Mouse (Mus musculus) right cerebral cortex, postnatal 14 days (tissue): Measurements from ENCODE around the gene Tomm40l.
"Not testable (repeated sequence)": the region's sequence is repeated elsewhere in the genome, so short reads cannot be mapped to it uniquely, and the experiment has no call there.

ENCODE experiments used
- DNase-seq: peaks from one replicate; pipeline ENCODE4 v3.0.0; 2022

Tomm40l gene

DNA sequence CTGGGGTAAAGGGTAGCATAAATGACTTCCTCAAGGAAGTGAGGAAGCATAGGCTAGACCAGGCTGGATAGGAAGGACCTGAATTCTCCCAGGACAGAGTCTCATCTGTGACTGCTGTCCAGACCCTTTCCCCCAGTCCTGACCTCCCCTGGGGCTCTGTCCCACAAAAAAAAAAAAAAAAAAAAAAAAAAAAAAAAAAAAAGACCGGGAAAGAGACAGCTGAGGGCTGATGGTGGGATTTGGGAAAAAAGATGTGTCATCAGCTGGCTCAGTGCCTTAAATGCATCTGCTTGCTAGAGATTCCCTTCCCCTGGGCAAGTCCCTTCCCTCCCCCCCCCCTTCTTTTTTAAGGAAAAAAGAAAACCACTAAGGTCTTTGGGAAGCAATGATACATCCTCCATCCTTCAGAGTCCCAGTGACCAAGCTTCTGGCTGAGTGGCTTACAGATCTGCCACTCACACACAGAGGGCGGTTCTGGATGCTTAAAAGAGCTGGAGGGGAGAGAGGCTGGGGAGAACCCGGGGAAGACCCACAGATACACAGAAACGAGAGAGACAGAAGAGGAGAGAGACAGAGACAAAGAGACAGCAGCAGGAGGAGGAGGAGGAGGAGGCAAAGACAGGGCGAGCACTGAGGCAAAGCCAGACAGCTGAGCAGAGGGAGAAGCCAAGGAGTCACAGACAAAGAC lies 27.7 kb upstream of the Tomm40l start, which contains the start of gene Adamts4:
Gene Adamts4, plus strand, starts transcription at position 509 of the 688 bp plus-strand sequence.
- peak; percentile 57 for DNase-seq

DNA sequence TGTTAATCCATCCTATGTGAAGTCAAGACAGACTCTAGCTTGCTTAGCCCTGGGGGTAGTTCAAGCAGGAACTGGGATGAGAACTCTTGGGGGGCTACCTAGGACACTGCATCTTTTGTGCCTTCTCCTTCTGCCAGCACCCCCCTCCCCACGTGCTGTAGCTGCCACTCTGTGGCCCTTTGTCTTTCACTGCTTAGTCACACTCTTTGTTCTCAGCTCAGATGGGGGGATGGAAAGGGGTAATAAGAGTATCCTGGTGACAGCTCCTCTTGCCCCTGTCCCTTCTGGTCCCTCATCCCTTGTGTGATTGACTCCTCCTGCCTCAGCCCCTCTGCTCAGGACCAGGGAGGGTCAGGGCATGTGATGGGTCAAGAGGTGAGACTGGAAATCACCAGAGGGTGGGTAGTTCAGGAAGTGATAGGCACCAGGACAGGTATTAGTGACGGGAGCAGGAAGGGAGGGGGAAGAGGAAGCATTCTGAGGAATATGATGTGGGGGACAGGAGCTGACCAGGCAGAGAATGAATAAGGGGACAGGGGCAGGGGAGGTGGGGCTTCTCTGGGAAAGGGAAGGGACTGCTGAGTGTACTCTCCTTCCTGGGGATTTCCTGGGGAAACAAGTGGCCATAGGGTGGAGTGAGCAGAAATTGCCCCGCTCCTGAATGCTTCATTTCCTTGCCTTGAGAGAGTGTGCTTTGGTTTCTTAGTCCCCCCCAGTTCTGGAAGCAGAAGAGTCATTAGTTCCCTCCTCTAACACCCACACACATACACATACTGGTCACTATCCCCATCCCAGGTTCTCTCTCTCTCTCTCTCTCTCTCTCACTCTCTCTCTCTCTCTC lies 26.3 kb upstream of the Tomm40l start:
- DNase-seq: no peak

DNA sequence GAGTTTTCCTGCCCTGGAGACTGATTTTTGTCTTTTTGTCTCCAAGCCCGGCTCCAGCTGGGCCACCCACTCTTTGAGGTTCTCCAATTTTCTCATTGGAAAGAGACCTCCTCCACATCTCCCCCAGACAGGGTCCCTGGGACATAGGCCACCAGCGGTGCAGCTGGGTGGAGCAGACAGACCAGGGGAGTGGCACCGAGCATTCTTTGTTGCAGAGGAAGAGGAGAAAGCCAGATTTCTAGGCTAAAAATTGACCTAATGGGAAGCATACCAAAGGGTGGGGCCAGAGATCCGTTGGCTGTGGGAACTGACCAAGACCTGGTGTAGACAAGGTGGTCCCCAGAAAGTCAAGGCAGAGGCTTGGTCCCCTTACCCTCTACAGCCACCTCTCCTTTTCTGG lies 25.6 kb upstream of the Tomm40l start:
- DNase-seq: no peak

DNA sequence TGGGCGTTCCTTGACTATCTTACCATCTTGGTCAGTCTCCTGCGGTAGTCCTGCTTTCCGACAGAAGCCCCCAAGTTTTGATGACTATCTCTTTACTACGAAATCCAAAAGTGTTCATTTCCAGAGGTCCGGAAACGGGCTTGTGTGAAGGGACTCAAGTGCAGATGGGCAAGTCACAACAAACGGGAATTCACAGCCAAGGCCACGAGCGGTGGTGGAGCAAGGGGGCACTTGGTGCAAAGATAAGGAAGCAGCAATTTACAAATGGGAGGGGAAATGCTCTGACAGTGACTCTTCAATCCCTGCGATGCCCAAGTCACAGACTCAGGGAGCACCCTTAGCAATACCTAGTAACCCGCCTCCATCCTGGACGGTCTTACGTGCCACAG lies 25.1 kb upstream of the Tomm40l start:
- DNase-seq: no peak

DNA sequence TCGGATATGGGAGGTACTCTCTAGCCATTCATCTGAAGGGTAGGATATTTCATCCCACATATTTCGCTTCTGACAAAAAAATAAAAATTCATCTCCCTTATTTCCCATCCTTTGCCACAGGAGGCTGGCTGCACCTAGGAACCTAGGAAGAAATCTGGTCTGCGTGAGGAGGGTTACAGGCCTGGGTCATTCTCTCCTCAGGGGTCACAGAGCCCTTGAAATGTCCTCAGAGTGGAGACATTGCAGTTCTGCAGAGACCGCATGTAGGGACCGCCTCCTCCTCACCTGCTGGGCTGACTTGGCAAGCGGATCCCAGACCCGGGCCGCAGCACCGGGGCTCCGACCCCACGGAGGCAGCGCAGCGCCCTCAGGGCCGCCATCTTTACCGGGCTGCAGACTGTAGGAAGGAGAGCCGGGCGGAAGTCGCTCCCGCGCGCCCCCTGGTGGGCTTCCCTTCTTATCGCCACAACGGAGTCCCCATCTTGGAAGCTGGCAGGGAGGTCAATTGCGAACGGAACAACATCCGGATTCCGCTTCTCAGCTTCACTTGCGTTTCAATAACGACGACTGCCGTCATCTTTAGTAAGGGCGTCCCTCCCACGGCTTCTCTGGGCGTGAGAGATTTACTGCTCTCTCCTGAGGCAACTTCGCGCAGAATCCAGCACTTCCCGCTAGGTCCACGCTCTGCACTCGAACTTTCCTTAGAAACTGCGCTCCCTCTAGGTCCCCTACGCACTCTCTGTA lies 24.6 kb upstream of the Tomm40l start:
- peak; percentile 97 for DNase-seq

DNA sequence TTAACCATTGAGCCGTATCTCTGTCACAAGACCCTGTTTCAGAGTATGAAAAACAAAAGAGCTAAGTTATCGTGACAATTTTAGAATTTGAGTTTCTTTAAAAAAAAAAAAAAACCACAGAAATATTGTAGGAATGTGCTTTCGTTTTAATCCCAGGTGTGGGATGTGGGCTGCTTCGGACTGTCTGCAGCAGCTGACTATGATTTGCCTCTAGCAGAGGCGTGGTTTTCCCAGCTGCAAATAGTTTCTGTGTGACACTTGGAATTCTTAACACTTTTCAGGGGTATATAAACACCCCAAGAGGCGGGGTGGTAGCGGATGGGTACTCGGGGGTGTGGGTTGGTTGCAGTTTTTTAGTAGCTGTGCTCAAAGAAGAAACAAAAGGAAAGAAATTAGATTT lies 23.0 kb upstream of the Tomm40l start:
- DNase-seq: no peak

DNA sequence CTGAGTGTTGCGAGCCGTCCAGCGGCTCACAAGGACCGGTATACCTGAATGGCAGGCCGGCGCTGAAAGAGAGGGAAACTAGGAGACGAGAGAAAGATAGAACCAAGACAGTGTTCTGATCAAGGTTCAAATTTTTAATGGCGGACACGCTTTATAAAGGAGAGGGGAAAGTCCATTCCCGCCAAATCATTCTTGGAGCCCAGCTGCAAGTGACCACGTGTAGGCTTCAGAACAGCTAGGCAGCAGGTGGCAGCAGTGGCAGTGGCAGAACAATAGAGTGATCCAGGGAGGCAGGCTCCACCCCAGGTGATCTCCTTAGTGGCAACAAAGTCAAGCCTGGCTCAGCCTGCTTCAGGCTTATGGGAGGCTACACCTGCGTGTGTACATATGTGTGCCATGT lies 19.6 kb upstream of the Tomm40l start:
- not testable (repeated sequence) for DNase-seq

DNA sequence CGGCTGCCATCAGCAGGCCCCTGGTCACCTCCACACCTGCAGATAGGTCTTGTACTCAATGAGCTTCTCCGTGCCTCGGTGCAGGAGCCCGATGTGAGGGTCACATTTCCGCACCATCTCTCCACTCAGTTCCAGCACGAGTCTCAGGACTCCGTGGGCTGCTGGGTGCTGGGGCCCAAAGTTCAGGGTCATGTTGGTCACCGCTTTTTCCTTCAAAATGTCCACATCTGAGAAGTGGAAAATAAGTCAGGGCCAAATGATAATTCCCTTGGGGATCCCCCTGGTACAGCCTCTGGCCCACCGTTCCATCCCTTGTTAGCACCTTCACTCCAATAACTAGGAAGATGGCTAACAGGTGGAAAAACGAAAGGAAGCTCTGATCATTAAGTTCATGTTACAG lies 18.6 kb upstream of the Tomm40l start:
- no peak for DNase-seq

DNA sequence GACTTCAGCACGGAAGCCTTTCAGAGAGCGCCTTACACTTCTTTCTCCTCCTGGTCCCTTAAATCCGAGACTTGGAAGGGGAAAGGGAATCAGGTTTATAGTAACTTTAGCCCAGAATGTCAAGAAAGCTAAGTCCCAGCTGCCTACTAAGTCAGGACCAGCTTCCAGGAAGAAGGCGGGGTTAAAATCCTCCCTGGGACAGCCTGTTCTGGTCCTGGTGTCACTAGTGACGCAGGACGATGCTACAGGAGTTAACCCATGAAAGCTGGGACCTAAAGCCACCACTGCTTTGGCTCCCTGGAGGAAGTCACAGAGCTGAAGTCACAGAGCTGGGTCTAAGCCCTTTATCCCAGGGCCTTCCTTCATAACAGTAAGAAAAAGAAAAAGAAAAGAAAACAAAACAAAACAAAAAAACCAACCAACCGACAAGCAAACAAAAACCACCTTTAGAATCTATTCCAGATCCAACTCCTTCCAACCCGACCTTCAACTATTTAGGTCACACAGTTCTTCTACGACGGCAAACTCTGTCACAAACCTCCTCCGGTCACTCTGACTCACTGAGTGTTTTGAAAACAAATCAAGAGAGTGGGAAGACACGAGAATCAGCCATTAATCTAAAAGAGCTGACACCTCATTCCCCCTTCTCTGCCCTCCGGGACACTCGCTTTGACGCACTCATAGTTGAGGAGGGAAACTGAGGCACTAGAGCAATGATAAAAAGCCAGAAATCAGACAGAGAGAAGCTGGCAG lies 17.9 kb upstream of the Tomm40l start:
- no peak for DNase-seq

DNA sequence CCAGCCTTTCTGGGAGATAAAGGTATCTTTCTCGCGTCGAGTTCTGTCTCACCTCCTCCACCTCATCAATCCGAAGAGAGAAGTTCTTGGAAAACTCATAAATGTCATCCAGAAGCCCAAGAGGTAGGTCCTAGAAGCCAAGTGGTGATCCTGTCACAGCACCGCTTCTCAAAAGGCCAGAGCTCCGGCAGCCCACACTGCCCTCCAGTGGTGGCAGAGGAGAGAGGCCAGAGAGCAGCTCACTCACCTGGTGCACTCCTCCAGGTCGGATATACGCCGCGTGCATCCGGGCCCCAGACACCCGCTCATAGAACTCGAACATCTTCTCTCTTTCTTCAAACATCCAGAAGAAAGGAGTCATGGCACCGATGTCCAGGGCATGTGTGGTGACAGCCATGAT lies 16.1 kb upstream of the Tomm40l start:
- peak; percentile 45 for DNase-seq

DNA sequence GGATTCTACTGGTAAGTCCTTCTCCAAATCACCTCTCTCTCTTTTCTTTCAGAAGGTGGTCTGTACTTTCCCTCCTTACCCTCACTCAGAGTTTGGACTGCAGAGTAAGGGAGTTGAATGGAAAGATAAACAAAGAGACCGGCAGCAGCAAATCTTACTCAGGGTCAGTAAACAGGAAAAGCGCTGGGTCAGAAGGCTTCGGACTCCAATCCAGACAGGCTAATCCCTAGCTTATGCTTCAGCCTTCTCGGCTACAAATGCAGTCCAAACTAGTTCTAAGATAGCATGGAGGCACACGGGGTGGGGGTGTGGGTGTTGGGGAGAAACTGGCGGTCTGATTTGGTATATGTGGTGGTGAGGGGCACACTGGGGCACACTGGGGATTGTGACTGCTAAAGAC lies 15.1 kb upstream of the Tomm40l start:
- no peak for DNase-seq

DNA sequence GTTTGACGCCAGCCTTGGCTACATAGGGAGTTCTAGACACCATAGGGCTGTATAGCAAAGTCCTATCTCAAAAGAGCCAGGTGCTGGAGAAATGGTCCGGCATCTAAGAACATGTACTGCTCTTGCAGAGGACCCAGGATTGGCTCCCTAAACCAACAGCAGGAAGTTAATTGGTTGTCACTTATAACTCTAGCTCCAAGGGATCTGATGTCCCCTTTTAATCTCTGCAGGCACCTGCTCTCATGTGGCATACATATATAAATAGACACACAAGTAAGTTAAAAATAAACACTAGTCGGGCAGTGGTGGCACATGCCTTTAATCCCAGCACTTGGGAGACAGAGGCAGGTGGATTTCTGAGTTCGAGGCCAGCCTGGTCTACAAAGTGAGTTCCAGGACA lies 13.5 kb upstream of the Tomm40l start:
- no peak for DNase-seq

DNA sequence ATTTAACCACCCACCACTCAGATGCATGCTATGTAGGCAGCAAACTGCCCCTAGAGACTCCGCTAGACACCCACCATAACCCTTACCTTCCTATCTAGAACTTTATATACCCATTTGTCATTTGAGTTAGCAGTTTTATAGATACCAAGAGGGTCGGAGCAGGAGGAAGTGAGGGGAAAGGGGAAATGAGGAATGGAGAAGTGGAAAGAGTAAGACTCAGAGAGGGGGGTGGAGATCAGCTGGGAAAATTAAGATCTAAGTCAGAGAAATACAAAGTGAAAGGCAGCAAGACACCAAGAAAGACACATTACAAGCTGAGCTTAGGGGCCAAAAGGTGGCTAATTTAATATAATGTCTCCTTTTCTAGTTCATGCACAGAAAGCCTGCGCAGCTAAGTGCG lies 12.2 kb upstream of the Tomm40l start:
- no peak for DNase-seq

DNA sequence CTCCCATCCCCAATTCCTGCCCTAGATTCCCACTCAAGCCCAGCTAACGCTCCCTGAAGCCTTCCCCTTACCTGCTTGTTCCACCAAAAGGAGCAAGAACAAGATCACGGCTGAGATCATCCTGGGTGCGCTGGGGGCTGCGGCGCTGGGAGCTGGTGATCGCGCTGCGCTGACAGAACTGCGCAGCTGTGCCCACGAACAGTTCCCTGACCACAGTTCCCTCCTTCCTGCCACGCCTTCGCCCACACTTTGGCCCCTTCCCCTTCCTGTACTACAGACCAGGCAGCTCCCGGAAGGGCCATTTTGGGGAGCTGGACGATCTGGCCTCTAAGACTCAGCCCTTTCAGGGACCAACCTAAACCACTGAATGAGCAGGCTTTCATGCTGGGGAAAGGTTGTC lies 11.8 kb upstream of the Tomm40l start, which contains the start of gene Fcer1g:
Gene Fcer1g, minus strand, starts transcription at position 240 of the 400 bp plus-strand sequence.
- DNase-seq: no peak

DNA sequence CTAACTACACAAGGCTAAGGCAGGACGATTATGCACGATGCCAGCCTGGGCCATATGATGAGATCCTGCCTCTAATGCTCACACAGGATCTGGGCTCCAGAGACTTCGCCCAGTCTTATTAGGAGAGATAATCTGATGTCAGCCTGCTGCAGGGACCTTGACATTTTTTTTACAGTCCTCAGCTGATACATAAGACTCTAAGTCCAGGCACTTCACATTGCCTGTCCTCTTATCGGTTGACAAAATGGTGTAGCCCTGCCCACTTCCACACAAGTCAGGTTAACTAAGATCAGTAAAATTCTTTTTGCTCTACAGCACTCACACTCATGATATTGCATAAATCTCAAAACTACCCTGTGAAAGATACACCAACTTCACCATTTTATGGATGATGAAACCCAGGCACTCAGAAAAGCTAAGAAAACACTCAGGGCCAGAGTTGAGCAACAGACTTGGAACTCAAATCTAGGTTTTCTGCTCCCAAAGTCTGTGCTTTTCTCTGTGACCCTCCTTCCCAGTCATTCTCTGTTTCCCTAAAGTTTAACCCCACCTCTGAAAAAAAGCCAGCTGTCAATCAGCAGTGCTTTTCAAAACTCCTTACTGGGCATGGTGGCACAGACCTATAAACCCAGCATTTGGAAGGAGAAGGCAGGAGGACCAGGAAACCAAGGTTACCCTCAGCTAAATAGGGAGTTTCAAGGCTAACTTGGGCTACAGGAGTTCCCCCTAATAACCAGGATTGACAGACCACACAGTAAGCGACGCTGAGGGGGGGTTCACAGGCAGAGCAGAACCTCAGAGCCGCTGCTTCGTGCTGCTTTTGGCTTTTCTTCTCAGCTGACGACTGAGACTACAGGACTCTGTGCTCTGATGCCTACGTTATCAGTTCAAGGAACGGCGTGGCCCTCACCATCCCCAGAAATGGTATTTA lies 10.8 kb upstream of the Tomm40l start:
- DNase-seq: no peak

DNA sequence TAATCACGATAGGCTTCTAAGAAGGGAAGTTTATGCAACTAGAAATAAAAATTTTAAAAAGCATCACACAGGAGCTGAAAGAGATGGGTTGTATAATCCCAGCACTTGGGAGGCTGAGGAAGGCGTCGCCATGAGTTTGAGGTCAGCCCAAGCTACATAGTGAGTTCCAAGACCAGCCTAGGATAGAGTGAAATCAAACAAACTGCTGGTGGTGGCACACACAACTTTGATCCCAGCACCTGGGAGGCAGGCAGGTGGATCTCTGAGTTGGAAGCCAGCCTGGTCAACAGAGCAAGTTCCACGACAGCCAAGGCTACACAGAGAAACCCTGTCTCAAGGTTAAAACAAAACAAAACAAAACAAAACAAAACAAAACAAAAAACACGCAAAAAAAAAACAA lies 10.0 kb upstream of the Tomm40l start:
- no peak for DNase-seq

DNA sequence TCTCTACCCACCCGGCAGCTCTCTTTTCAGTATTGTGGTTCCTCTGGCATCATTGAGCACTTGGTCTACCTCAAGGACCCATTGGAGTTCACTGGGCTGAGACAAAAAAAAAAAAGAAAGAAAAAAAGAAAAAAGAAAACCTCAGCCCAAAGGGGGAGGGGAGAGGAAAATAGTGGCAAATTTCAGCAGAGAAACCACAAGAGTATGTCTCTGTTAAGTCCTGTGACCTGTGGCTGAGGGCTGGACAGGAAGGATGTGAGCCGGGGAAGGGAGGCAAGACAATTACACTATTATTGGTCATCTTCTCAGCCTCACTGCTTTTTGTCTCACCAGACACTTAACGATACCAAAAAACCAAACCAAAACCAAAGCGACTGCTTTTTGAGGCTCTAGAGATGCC lies 9.5 kb upstream of the Tomm40l start:
- no peak for DNase-seq

DNA sequence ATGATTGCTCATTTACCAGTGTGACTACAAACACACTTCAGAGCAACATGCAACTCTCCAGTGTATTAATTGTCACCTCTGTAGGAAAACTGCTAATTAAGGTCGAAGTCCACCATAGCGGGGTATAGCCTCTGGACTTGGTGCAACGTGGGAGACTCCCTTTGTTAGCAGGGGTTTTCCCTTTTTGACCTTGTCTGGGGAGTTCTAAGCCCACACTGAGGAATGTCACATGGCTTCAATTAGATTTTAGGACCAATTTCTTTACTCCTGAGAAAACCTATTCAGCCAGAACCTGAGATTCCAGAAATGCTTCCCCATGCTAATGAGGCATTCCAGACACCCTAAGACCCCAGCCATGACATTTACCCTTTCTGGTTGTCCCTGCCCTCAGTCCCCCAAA lies 7.9 kb upstream of the Tomm40l start:
- DNase-seq: no peak

DNA sequence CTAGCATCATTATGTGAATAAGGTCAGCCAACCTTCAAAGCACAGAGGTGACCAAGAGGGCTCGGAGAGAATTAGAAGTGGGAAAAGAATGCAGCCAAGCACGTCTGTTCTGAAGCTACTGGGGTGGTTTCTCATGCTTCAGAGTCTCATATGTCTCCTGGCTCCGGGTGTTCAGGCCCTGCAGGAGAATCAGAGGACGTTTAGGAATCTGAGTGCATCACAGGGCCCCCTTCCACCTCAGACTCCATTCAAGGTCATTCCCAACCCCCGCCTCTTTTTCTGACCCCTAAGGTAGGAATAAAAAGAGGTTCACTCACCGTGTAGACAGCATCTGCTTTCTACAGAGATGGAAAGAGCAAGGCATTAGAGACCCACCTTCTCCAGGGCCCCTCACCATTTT lies 7.4 kb upstream of the Tomm40l start:
- no peak for DNase-seq

DNA sequence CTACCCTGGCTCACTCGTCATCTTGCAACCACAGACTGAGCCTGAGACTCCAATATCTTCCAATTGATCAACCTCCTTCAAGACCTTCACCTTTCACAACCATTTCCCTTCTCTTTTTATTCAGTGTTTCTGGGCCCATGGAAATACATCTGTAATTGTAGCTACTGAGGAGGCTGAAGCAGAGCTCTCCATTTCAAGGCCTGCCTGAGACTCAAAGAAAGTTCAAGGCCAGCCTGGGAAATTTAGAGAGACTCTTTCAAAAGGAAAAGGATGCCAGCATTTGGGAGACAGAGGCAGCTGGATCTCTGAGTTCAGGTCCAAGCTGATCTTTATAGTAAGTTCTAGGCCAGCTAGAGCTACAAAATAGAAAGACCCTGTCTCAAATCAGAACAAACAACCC lies 5.6 kb upstream of the Tomm40l start:
- no peak for DNase-seq

DNA sequence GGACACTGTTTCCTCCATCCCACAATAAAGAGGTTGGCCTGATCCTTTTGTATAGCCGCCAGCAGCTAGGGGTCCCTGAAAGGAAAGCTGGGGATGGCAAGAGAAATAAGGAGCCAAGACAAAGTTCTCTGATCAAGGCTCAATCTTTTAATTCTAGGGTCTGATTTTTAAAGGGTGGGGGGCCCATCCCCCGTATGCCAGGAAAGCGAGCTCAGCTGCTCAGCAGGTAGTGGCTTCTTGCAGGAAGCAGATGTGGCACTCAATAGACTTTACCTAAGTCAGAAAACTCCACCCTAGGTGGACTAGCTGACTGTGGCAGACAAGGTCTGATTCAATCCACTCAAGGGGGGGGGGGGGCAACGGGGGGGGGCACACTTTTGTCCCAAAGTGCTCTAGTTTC lies 4.5 kb upstream of the Tomm40l start:
- no peak for DNase-seq

DNA sequence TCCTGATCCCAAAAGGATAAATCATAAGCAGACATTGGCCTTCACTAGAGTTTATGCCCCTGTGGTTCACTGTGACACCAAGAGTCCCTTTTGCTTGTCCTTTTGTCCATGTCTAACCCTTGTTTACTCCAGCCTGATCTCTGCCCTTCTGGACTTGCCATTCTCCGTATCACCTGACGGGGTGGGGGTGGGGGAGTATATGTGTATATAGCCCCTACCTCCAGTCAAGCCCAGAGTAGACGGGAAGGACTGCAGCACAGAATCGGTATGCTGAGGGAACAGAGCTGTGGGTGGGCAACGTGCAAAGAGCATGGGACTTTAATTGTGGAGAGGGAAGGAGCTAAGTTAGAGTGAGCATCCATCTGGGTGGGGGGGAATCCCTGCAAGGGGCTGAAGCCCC lies 2.5 kb upstream of the Tomm40l start, which contains the start of gene Apoa2:
Gene Apoa2, plus strand, starts transcription at position 198 of the 400 bp plus-strand sequence.
- DNase-seq: no peak
